Mouse (Mus musculus) mesoderm, embryonic 11.5 days (tissue): ENCODE results near the gene Uts2r.

Source experiments
- DNase-seq: peaks from one replicate; pipeline ENCODE4 v3.0.0-alpha.2; 2012; ENCODE audit warnings: low read depth, low spot score

Uts2r gene

GRCm38 (mm10) chr11:121159971-121160370, at the start of gene Uts2r:
Uts2r (plus strand) TSS chr11:121160271.
- DNase-seq: no peak

- DNase-seq: no peak
These were observed 49.0 kb upstream of the Uts2r start for GRCm38 (mm10) chr11:121111051-121111450.

- DNase-seq: no peak
These were observed 48.5 kb upstream of the Uts2r start for GRCm38 (mm10) chr11:121111601-121112000.

GRCm38 (mm10) chr11:121112091-121112775, 47.8 kb upstream of the Uts2r start:
- DNase-seq: no peak

GRCm38 (mm10) chr11:121118106-121118505, 42.0 kb upstream of the Uts2r start:
- no peak for DNase-seq

GRCm38 (mm10) chr11:121118577-121118976, 41.5 kb upstream of the Uts2r start, which contains the start of gene Tex19.2:
Tex19.2 (minus strand) TSS chr11:121118677.
- no peak for DNase-seq

- no peak for DNase-seq
These were observed 38.9 kb upstream of the Uts2r start for GRCm38 (mm10) chr11:121121151-121121550.

GRCm38 (mm10) chr11:121122024-121122670, 37.9 kb upstream of the Uts2r start:
- no peak for DNase-seq

GRCm38 (mm10) chr11:121123438-121123837, 36.6 kb upstream of the Uts2r start:
- no peak for DNase-seq

GRCm38 (mm10) chr11:121125522-121126172, 34.4 kb upstream of the Uts2r start:
- no peak for DNase-seq

- DNase-seq: no peak
These were observed 33.7 kb upstream of the Uts2r start for GRCm38 (mm10) chr11:121126395-121126794.

- no peak for DNase-seq
These were observed 32.6 kb upstream of the Uts2r start for GRCm38 (mm10) chr11:121127441-121127840.

GRCm38 (mm10) chr11:121129616-121130015, 30.5 kb upstream of the Uts2r start:
- no peak for DNase-seq

GRCm38 (mm10) chr11:121134600-121134999, 25.5 kb upstream of the Uts2r start:
- no peak for DNase-seq

- no peak for DNase-seq
These were observed 22.4 kb upstream of the Uts2r start for GRCm38 (mm10) chr11:121137682-121138081.

GRCm38 (mm10) chr11:121138732-121139131, 21.3 kb upstream of the Uts2r start:
- DNase-seq: no peak

- no peak for DNase-seq
These were observed 16.6 kb upstream of the Uts2r start for GRCm38 (mm10) chr11:121143325-121144015.

- DNase-seq: no peak
These were observed 14.2 kb upstream of the Uts2r start, which contains the start of gene Tex19.1 for GRCm38 (mm10) chr11:121145865-121146264. Tex19.1 (plus strand) TSS chr11:121146143.

- DNase-seq: no peak
These were observed 11.9 kb upstream of the Uts2r start for GRCm38 (mm10) chr11:121148193-121148592.

- no peak for DNase-seq
These were observed 5.9 kb upstream of the Uts2r start for GRCm38 (mm10) chr11:121154203-121154602.

- DNase-seq: no peak
These were observed 3.6 kb upstream of the Uts2r start for GRCm38 (mm10) chr11:121156411-121156891.
